Mouse (Mus musculus) E14TG2a.4 (cell line): ENCODE measurements around the gene Prodh2.

Experiments used
- CTCF ChIP-seq: conservative IDR thresholded peaks from 2 replicates; pipeline ENCODE4 v1.5.1; 2014; ENCODE audit warnings: low read length
- NANOG ChIP-seq: IDR thresholded peaks from 2 replicates; pipeline ENCODE4 v1.6.1; 2014; ENCODE audit warnings: borderline replicate concordance, low read length, mixed read lengths
- POU5F1 ChIP-seq: IDR thresholded peaks from 2 replicates; pipeline ENCODE4 v1.6.1; 2014; ENCODE audit warnings: low read length, borderline replicate concordance

DNA sequence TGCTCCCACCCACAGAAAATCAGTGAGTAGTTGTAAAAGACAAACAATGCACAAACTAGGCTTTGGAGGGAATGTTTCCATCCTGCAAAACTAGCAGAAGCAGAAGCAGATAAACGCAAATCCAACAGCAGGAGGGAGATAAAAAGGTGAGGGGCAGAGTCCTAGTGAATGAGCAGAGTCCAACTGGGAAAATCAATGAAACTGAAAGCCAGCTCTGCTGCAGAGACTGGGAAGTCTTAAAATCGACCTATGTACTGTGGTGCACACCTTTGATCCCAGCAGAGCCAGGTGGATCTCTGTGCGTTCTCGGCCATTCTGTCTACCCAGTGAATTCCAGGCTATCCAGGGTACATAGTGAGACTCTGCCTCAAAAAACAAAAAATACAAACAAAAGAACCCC lies 18.4 kb upstream of the Prodh2 start:
- no peak for TF ChIP-seq CTCF
- TF ChIP-seq POU5F1 = no peak
- TF ChIP-seq NANOG = no peak
